Mouse (Mus musculus): ENCODE data around the gene Filip1l.

DNA sequence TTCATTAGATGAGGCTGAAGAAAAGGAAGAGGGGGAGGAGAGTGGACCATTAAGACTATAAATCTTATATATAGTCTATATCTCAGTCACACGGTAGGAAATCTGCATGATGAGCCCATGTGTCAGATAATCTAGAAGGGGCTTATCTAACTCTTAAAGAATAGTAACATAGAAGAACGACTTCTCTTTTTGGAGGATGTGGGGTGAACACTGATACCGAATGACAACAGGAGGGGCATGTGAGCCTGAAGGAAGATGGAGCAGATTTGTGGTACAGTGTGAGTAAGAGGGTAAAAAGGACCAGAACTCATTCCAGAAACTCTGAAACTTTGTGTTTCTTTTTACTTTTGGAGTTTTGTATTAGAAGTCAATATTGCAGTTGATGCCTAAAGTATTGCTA is 156.2 kb downstream of the Filip1l start:
- TF ChIP-seq CTCF (IDR thresholded peaks at IDR 0.05; ENCODE audit: insufficient read depth, low read depth, low read length) (no peak), POLR2A (IDR thresholded peaks at IDR 0.05; ENCODE audit: insufficient read depth, low read depth, low read length) (no peak)

Data from olfactory bulb, adult 2 months (tissue).